Mouse (Mus musculus): ENCODE results near the gene Ubash3b. TPM values are rescaled to one million over a fixed set of nuclear protein-coding genes. Genes with fewer than 3 reads are reported as not detected.

Gene Ubash3b
- polyA plus RNA-seq, 1 experiment from 2014 or later, result 6.7 TPM

GRCm38 (mm10) chr9:41122390-41123110 is 38.9 kb downstream of the Ubash3b start:
- H3K9me3 ChIP-seq, result no peaks in the 10 kb centered on the region
- H3K36me3 ChIP-seq (replicated peaks), result no peaks in the 10 kb centered on the region
- WGBS, result 88% methylated on average over 11 of the region's 11 CpGs
- no peak overlapping the region for H3K4me3 ChIP-seq
- no peak overlapping the region for H3K27ac ChIP-seq (replicated peaks)
- no peak for DNase-seq (ENCODE audit: low spot score)
- no peaks in the 10 kb centered on the region for H3K27me3 ChIP-seq (replicated peaks; ENCODE audit: low read depth, poor library complexity, severe bottlenecking)
- H3K4me1 ChIP-seq, result peaks cover 9% of the 10 kb centered on the region

GRCm38 (mm10) chr9:41121701-41122354 is 39.7 kb downstream of the Ubash3b start:
- Histone ChIP-seq H3K27ac (replicated peaks) (no peak overlapping the region), H3K4me3 (no peak overlapping the region), H3K27me3 (replicated peaks; ENCODE audit: low read depth, poor library complexity, severe bottlenecking) (no peaks in the 10 kb centered on the region), H3K36me3 (replicated peaks) (no peaks in the 10 kb centered on the region), H3K4me1 (peaks cover 8% of the 10 kb centered on the region), H3K9me3 (no peaks in the 10 kb centered on the region)
- WGBS, result 85% methylated on average over 6 of the region's 6 CpGs
- DNase-seq (ENCODE audit: low spot score), result no peak

GRCm38 (mm10) chr9:41119958-41120357 is 41.5 kb downstream of the Ubash3b start:
- 84% methylated on average over 6 of the region's 6 CpGs for WGBS
- DNase-seq (ENCODE audit: low spot score), result no peak
- no peaks in the 10 kb centered on the region for H3K9me3 ChIP-seq
- no peak overlapping the region for H3K4me3 ChIP-seq
- peaks cover 7% of the 10 kb centered on the region for H3K4me1 ChIP-seq
- no peaks in the 10 kb centered on the region for H3K27me3 ChIP-seq (replicated peaks; ENCODE audit: low read depth, poor library complexity, severe bottlenecking)
- H3K36me3 ChIP-seq (replicated peaks), result no peaks in the 10 kb centered on the region
- H3K27ac ChIP-seq (replicated peaks), result no peak overlapping the region

GRCm38 (mm10) chr9:41118065-41118464 is 43.4 kb downstream of the Ubash3b start:
- Histone ChIP-seq H3K4me3 (no peak overlapping the region), H3K27ac (replicated peaks) (no peak overlapping the region), H3K4me1 (peaks cover 7% of the 10 kb centered on the region), H3K9me3 (no peaks in the 10 kb centered on the region), H3K27me3 (replicated peaks; ENCODE audit: low read depth, poor library complexity, severe bottlenecking) (no peaks in the 10 kb centered on the region), H3K36me3 (replicated peaks) (no peaks in the 10 kb centered on the region)
- DNase-seq (ENCODE audit: low spot score), result no peak
- WGBS, result 72% methylated on average over 7 of the region's 7 CpGs

- Histone ChIP-seq H3K27ac (replicated peaks) (no peak overlapping the region), H3K9me3 (no peaks in the 10 kb centered on the region), H3K27me3 (replicated peaks; ENCODE audit: low read depth, poor library complexity, severe bottlenecking) (no peaks in the 10 kb centered on the region), H3K36me3 (replicated peaks) (no peaks in the 10 kb centered on the region), H3K4me3 (no peak overlapping the region), H3K4me1 (peaks cover 7% of the 10 kb centered on the region)
- no peak for DNase-seq (ENCODE audit: low spot score)
- WGBS, result 90% methylated on average over 12 of the region's 12 CpGs
Observed at GRCm38 (mm10) chr9:41116126-41116525, 45.4 kb downstream of the Ubash3b start.

- Histone ChIP-seq H3K4me1 (peaks cover 7% of the 10 kb centered on the region), H3K9me3 (no peaks in the 10 kb centered on the region), H3K27me3 (replicated peaks; ENCODE audit: low read depth, poor library complexity, severe bottlenecking) (no peaks in the 10 kb centered on the region), H3K27ac (replicated peaks) (no peak overlapping the region), H3K36me3 (replicated peaks) (no peaks in the 10 kb centered on the region), H3K4me3 (no peak overlapping the region)
- 88% methylated on average over 9 of the region's 9 CpGs for WGBS
- DNase-seq (ENCODE audit: low spot score), result no peak
Observed at GRCm38 (mm10) chr9:41114367-41114766, 47.1 kb downstream of the Ubash3b start.

- Histone ChIP-seq H3K9me3 (no peaks in the 10 kb centered on the region), H3K27me3 (replicated peaks; ENCODE audit: low read depth, poor library complexity, severe bottlenecking) (no peaks in the 10 kb centered on the region), H3K4me3 (no peak overlapping the region), H3K4me1 (peaks cover 14% of the 10 kb centered on the region), H3K27ac (replicated peaks) (no peak overlapping the region), H3K36me3 (replicated peaks) (no peaks in the 10 kb centered on the region)
- no peak for DNase-seq (ENCODE audit: low spot score)
- 88% methylated on average over 7 of the region's 7 CpGs for WGBS
Observed at GRCm38 (mm10) chr9:41109749-41110148, 51.7 kb downstream of the Ubash3b start.

GRCm38 (mm10) chr9:41108324-41109180 is 52.9 kb downstream of the Ubash3b start:
- WGBS, result 87% methylated on average over 14 of the region's 14 CpGs
- Histone ChIP-seq H3K9me3 (no peaks in the 10 kb centered on the region), H3K27me3 (replicated peaks; ENCODE audit: low read depth, poor library complexity, severe bottlenecking) (no peaks in the 10 kb centered on the region), H3K27ac (replicated peaks) (no peak overlapping the region), H3K4me1 (peaks cover 15% of the 10 kb centered on the region), H3K4me3 (no peak overlapping the region), H3K36me3 (replicated peaks) (no peaks in the 10 kb centered on the region)
- DNase-seq (ENCODE audit: low spot score), result no peak

GRCm38 (mm10) chr9:41105201-41105643 is 56.3 kb downstream of the Ubash3b start:
- peaks cover 27% of the 10 kb centered on the region for H3K4me1 ChIP-seq
- no peaks in the 10 kb centered on the region for H3K27me3 ChIP-seq (replicated peaks; ENCODE audit: low read depth, poor library complexity, severe bottlenecking)
- no peaks in the 10 kb centered on the region for H3K9me3 ChIP-seq
- H3K4me3 ChIP-seq, result no peak overlapping the region
- DNase-seq (ENCODE audit: low spot score), result no peak
- no peak overlapping the region; the same call in 1 of the 2 replicates for H3K27ac ChIP-seq (replicated peaks)
- WGBS, result 55% methylated on average over 7 of the region's 7 CpGs
- H3K36me3 ChIP-seq (replicated peaks), result no peaks in the 10 kb centered on the region

GRCm38 (mm10) chr9:41103722-41104121 is 57.8 kb downstream of the Ubash3b start:
- DNase-seq (ENCODE audit: low spot score), result no peak
- Histone ChIP-seq H3K27me3 (replicated peaks; ENCODE audit: low read depth, poor library complexity, severe bottlenecking) (no peaks in the 10 kb centered on the region), H3K9me3 (no peaks in the 10 kb centered on the region), H3K4me3 (no peak overlapping the region), H3K36me3 (replicated peaks) (no peaks in the 10 kb centered on the region), H3K4me1 (peaks cover 42% of the 10 kb centered on the region), H3K27ac (replicated peaks) (no peak overlapping the region)
- 94% methylated on average over 8 of the region's 8 CpGs for WGBS

- WGBS, result 63% methylated on average over 10 of the region's 10 CpGs
- Histone ChIP-seq H3K36me3 (replicated peaks) (no peaks in the 10 kb centered on the region), H3K27ac (replicated peaks) (no peak overlapping the region), H3K27me3 (replicated peaks; ENCODE audit: low read depth, poor library complexity, severe bottlenecking) (no peaks in the 10 kb centered on the region), H3K4me3 (no peak overlapping the region), H3K4me1 (peaks cover 53% of the 10 kb centered on the region), H3K9me3 (no peaks in the 10 kb centered on the region)
- DNase-seq (ENCODE audit: low spot score), result no peak
Observed at GRCm38 (mm10) chr9:41102613-41103012, 58.9 kb downstream of the Ubash3b start.

- Histone ChIP-seq H3K36me3 (replicated peaks) (no peaks in the 10 kb centered on the region), H3K4me1 (peaks cover 44% of the 10 kb centered on the region), H3K27ac (replicated peaks) (peak overlapping the region; percentile 41; the same call in 1 of the 2 replicates), H3K4me3 (no peak overlapping the region), H3K27me3 (replicated peaks; ENCODE audit: low read depth, poor library complexity, severe bottlenecking) (no peaks in the 10 kb centered on the region), H3K9me3 (no peaks in the 10 kb centered on the region)
- no peak for DNase-seq (ENCODE audit: low spot score)
- 80% methylated on average over 8 of the region's 8 CpGs for WGBS
Observed at GRCm38 (mm10) chr9:41099897-41100296, 61.6 kb downstream of the Ubash3b start.
